Mouse (Mus musculus): Measurements from ENCODE around the gene Fbxl14.

Gene Fbxl14

DNA sequence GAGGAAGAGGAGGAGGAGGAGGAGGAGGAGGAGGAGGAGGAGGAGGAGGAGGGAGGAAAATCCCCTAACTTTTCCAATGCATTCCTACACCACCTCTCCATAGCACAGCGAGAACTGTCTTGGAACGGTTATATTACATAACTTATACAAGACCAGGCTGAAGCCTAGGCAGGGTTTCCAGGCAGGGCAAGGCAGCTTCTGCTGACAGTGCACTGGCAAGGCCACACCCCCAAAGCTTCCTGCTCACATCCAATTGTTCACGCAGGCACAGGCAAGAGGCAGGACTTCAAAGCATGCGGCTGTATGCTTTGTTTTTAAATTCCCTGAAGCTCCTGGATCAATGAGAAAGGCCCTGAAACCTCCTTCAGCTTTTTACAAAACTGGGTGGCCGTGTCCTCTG is 19.8 kb downstream of the Fbxl14 start:
- no peak for DNase-seq (ENCODE audit: low spot score)

- no peak for DNase-seq (ENCODE audit: low spot score)
Measured at GRCm38 (mm10) chr6:119500086-119500485, 20.6 kb downstream of the Fbxl14 start.

DNA sequence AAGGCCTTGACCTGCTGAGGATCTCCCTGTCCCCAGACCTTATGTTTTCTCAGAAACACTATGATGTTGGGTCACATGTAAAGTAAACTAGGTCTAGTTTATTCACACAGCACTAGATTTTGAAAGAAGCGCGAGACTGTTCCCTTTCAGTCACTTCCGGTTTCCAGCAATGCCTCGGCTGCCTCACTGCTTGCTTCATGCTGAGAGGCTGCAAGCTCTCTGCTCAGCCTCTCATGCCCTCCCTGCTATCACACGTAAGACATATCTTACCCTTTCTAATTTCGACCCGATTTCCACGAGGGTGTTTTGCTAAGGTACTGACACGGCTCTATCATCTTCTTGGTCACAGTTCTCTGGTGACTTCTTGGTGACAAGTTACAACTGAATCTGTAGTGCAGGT is 22.6 kb downstream of the Fbxl14 start:
- DNase-seq (ENCODE audit: low spot score), result no peak

GRCm38 (mm10) chr6:119504756-119505155 is 25.3 kb downstream of the Fbxl14 start:
- DNase-seq (ENCODE audit: low spot score), result no peak

GRCm38 (mm10) chr6:119505525-119506225 is 26.2 kb downstream of the Fbxl14 start:
- no peak for DNase-seq (ENCODE audit: low spot score)

DNA sequence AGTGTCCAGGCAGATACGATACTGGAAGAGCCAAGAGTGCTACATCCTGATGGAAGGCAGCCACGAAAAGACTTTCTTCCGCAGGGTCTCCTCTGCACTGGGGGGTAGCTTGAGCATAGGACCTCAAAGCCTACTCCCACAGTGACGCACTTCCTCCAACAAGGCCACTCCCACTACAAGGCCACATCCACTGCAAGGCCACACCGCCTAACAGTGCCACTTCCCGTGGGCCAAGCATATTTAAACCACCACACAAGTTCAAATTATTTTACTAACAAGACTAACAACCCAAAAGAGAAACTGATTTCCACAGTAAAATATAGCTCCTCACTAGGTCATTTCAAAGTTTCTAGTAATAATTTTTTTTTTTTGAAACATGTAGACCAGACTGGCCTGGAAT is 28.8 kb downstream of the Fbxl14 start:
- no peak for DNase-seq (ENCODE audit: low spot score)

GRCm38 (mm10) chr6:119508634-119509375 is 29.3 kb downstream of the Fbxl14 start:
- no peak for DNase-seq (ENCODE audit: low spot score)

DNA sequence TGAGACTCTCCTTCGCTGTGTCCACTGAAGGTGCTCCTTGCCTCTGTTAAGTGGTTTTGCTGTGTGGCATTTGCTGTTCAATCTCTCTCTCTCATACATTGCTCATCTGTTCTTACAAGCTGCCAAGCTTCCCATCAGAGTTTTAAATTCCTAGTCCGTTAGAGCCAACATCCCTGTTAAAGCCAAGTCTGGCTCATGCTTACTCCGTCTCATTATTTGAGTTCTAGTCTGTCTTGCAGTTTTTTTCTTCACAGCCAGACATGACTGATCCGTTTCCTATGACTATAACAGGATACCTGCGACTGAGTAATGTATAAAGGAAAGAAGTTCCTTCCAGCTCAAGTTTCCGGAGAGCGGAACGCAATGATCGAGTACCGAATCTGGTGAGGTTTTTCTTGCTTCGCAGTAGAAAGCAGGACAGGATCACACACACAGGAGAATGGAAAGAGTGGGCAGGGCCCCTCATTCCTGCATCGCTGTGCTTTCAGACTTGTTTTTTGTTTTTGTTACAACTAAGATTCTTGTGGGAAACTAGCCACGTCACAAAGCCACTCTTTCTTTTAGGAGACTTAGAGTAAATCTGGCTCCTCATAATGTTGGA is 30.1 kb downstream of the Fbxl14 start:
- no peak for DNase-seq (ENCODE audit: low spot score)

DNA sequence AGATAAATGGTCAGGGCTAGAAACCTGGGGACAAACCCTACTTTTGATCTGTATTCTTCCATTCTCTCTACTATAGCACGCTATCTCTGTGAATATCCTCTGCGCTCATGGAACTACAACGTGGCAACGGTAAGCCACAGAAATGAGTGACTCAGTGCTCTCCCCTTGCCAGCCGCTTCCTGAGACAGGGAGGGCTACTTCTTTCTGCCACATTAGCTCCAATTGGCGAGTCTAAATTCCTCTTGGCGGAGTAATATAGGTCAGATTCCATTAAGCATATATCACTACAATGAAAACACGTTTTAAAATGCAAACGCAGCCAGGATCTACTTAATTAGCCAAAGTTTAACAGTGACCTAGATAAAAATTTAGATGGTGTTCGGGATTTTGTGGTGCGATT is 33.2 kb downstream of the Fbxl14 start:
- DNase-seq (ENCODE audit: low spot score), result no peak

GRCm38 (mm10) chr6:119513452-119513851 is 34.0 kb downstream of the Fbxl14 start:
- DNase-seq (ENCODE audit: low spot score), result no peak

- no peak for DNase-seq (ENCODE audit: low spot score)
Measured at GRCm38 (mm10) chr6:119514085-119514484, 34.6 kb downstream of the Fbxl14 start.

DNA sequence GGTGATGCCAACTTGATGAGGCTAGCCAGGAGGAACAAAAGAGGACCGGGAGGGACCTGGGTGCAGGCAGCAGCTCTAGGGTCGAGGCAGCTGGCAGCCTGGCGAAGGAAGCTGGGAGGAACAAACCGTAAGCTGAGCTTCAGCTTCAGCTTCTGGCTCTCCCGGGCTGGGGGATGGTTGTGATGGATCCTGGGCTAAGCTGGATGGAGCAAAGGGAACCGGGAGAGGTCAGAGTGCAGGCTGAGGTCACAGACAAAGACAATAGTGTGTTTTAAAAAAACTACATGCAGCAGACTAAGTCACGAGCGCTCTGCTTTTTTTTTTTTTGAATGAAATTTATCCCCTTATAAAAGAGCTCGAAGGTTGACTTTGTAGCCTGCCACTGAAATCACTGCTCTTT is 41.3 kb downstream of the Fbxl14 start:
- no peak for DNase-seq (ENCODE audit: low spot score)

DNA sequence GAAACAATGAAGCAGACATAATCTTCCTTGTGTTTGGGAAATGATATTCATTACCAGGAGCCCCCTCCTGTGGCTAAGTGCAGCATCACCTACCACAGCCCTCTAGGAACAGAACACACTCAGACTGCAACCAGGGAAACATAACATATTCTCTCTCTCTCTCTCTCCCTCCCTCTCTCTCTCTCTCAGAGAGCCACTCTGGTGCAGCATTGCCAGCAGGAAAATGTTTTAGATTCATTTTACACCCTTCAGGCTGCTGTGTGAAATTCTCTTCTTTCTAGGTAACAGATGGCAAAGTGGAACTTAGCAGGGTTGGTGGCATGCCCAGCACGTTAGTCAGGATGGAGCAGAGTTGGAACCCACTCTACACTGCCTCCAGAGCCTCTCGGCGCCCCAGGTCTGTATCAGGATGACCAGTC is 42.0 kb downstream of the Fbxl14 start:
- no peak for DNase-seq (ENCODE audit: low spot score)

GRCm38 (mm10) chr6:119521931-119522391 is 42.5 kb downstream of the Fbxl14 start:
- DNase-seq (ENCODE audit: low spot score), result no peak

DNA sequence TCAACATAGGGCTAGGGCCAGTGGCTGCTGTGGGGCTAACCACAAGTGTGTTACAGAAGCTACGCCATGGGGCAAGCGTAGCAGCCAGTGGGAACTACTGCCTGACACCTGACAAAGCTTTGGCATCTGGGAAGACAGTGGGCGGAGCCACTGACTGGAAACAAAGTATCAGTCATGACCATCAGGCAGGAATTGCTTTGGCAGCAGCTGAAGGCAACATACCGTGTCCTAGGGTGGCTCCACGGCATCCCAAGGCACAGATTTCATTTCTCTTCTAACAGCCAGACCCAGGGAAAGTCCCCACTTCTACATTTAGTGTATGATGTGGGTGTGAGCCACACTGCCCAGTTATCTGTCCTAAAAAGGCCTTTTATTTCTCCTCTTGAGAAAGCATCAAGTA is 47.0 kb downstream of the Fbxl14 start:
- no peak for DNase-seq (ENCODE audit: low spot score)

GRCm38 (mm10) chr6:119529659-119530058 is 50.2 kb downstream of the Fbxl14 start:
- DNase-seq (ENCODE audit: low spot score), result no peak
